Mouse (Mus musculus) kidney, adult 2 months (tissue): ENCODE data around the gene Cox19.

Source experiments
- CTCF ChIP-seq: fragments of 200-500 bp; conservative IDR thresholded peaks from 2 replicates; pipeline ENCODE4 v1.5.1; 2011; ENCODE audit warnings: low read depth, mild to moderate bottlenecking, control low read depth, low read length, moderate library complexity, mixed read lengths; ENCODE audit not compliant: insufficient read depth, insufficient read length
- POLR2A ChIP-seq: fragments of 200-500 bp; IDR thresholded peaks from one replicate; pipeline ENCODE4 v1.6.1; 2011; ENCODE audit warnings: low read depth, low read length, control low read depth

DNA sequence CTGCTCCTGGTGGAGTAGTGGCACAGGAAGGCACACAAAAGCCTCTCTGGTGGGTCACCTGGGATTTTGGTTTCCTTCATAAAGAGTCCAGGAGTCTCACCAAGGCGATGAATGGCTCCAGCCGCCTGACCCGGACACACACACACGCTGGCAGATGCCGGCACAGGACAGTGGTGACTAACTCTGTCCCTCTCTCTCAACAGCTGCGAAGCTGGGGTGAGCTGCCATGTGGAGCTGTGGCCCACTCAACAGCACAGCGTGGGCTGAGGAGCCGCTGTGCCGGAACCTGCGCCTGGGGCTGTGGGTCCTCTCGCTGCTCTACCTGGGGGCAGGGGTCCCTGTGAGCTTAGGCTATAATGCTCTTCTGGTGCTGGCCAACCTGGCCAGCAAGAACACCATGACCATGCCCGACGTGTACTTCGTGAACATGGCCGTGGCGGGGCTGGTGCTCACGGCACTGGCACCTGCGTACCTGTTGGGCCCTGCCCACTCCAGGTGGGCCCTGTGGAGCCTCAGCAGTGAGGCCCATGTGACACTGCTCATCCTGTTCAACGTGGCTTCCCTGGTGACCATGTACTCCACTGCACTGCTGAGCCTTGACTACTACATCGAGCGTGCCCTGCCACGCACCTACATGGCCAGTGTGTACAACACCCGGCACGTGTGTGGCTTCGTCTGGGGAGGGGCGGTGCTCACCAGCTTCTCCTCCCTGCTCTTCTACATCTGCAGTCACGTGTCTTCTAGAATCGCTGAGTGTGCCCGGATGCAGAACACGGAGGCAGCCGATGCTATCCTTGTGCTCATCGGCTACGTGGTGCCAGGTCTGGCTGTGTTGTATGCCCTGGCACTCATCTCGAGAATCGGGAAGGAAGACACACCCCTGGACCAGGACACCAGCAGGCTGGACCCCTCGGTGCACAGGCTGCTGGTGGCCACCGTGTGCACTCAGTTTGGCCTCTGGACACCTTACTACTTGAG, 41.3 kb upstream of the Cox19 start:
- TF ChIP-seq CTCF = no peak
- TF ChIP-seq POLR2A = no peak
